Mouse (Mus musculus) kidney, adult 2 months (tissue): ENCODE results near the gene H2al1b. TPM values are rescaled to one million over a fixed set of nuclear protein-coding genes. Genes with fewer than 3 reads are reported as not detected.
"Not testable (repeated sequence)": the region's sequence is repeated elsewhere in the genome, so short reads cannot be mapped to it uniquely, and the experiment has no call there.

Experiments used
- DNase-seq: peaks from one replicate; pipeline ENCODE4 v3.0.0; 2021
- H3K27ac ChIP-seq: fragments of 200-500 bp; 2 replicates; pipeline ENCODE4 v1.5.1; 2012; ENCODE audit warnings: low read depth, low read length, control low read depth, inconsistent platforms; ENCODE audit not compliant: insufficient read depth
- H3K27me3 ChIP-seq: fragments of 200-500 bp; replicated peaks from 2 replicates; pipeline ENCODE4 v1.6.1; 2012; ENCODE audit warnings: mild to moderate bottlenecking, moderate library complexity, low read length, inconsistent platforms; ENCODE audit not compliant: control insufficient read depth, insufficient read depth
- H3K36me3 ChIP-seq: fragments of 200-500 bp; 2 replicates; pipeline ENCODE4 v1.6.1; 2012; ENCODE audit warnings: mild to moderate bottlenecking, moderate library complexity, low read length, inconsistent platforms; ENCODE audit not compliant: control insufficient read depth, insufficient read depth
- H3K4me1 ChIP-seq: fragments of 200-500 bp; 2 replicates; pipeline ENCODE4 v1.6.1; 2011; ENCODE audit warnings: low read length; ENCODE audit not compliant: control insufficient read depth, insufficient read depth
- H3K4me3 ChIP-seq: fragments of 200-500 bp; 2 replicates; pipeline ENCODE4 v1.5.1; 2011; ENCODE audit warnings: mild to moderate bottlenecking, low read depth, low read length, control low read depth; ENCODE audit not compliant: insufficient read depth
- CTCF ChIP-seq: fragments of 200-500 bp; conservative IDR thresholded peaks from 2 replicates; pipeline ENCODE4 v1.5.1; 2011; ENCODE audit warnings: low read depth, mild to moderate bottlenecking, control low read depth, low read length, moderate library complexity, mixed read lengths; ENCODE audit not compliant: insufficient read depth, insufficient read length
- POLR2A ChIP-seq: fragments of 200-500 bp; IDR thresholded peaks from one replicate; pipeline ENCODE4 v1.6.1; 2011; ENCODE audit warnings: low read depth, low read length, control low read depth
- WGBS: fragments of 180-500 bp; shearing (Covaris S2); methylation state at CpG from one replicate; pipeline ENCODE4 v1.1.7; 2018; 5-methylcytosine and 5-hydroxymethylcytosine counted together
- polyA plus RNA-seq: library from polyadenylated mRNA; depleted of rRNA; stranded (reverse); fragments of >200 nt; gene quantifications from 2 replicates; pipeline ENCODE4 v1.2.3, GENCODE M21; 2012; rRNA removed

Gene H2al1b
- polyA plus RNA-seq, result not detected in 2 replicates

GRCm38 (mm10) chrX:11302132-11302531 lies at the start of gene H2al1b:
Gene H2al1b (plus strand): TSS chrX:11302432.
- DNase-seq, H3K4me3 ChIP-seq, H3K27ac ChIP-seq, H3K36me3 ChIP-seq, H3K27me3 ChIP-seq, H3K4me1 ChIP-seq: not testable (repeated sequence)
- 100% methylated on average over 1 of the region's 3 CpGs for WGBS

DNA sequence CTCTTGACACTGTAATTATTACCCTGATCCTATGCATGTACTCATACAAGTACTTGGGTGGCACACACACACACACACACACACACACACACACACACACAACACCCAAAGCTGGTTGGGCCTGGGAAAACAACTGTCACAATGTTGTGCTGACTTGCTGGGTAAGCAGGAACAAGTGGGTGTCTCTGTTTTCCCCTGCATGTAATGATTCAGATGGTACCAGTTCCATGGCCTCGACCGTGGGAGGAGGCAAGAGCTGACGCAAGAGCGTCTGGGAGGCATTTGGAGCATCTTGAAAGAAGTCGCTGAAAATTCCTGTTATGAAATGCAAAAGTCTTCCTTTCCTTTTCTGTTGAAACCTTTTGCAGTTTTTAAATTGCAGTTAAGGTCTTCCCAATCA lies 48.2 kb upstream of the H2al1b start:
- no peak for DNase-seq
- 36% methylated on average over 5 of the region's 5 CpGs for WGBS
- Histone ChIP-seq H3K27me3 (no peaks in the 10 kb centered on the region), H3K4me1 (no peaks in the 10 kb centered on the region), H3K36me3 (no peaks in the 10 kb centered on the region), H3K4me3 (no peak overlapping the region), H3K27ac (peak overlapping the region; percentile 60)
- TF ChIP-seq CTCF, result no peak
- no peak for TF ChIP-seq POLR2A

DNA sequence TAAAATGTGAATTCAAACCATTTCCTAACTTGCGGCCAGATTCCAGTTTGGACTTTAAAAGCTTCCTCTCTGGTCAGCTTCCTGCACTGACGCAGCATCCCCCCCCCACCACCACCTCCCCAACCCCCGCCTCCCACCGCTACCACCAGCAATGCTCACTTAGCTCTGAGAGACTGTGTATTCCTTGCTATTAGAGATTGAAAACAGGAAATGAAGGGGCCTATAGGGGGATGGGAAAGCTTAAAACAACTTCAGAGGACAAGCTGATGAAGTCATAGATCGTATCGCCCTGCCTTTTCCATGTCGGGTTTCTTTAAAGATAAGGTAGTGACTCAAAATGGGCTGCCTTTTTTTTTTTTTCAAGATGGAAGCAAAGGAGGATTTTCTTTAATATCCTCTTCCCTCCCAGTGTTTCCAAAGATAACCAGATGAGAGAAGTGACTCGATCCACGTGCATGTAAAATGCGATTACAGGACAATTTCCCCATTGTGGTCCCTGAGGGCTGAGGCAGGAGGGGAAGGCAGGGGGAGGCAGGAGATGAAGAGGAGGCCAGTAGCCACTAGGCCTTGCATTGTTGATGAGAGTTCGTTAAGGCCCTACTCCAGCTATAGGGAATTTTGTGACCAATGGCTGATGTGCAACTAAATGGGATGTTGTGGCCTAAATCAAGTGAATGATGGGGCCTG lies 47.6 kb upstream of the H2al1b start:
- Histone ChIP-seq H3K27ac (no peak overlapping the region; the same call in 1 of the 2 replicates), H3K36me3 (no peaks in the 10 kb centered on the region), H3K4me3 (no peak overlapping the region), H3K4me1 (no peaks in the 10 kb centered on the region), H3K27me3 (no peaks in the 10 kb centered on the region)
- TF ChIP-seq POLR2A (no peak), CTCF (no peak)
- 56% methylated on average over 11 of the region's 11 CpGs for whole genome bisulfite sequencing
- peak; percentile 6 for DNase-seq

- DNase-seq, result no peak
- no peak overlapping the region for H3K27ac ChIP-seq
Observed at GRCm38 (mm10) chrX:11255564-11256360, 46.5 kb upstream of the H2al1b start.

DNA sequence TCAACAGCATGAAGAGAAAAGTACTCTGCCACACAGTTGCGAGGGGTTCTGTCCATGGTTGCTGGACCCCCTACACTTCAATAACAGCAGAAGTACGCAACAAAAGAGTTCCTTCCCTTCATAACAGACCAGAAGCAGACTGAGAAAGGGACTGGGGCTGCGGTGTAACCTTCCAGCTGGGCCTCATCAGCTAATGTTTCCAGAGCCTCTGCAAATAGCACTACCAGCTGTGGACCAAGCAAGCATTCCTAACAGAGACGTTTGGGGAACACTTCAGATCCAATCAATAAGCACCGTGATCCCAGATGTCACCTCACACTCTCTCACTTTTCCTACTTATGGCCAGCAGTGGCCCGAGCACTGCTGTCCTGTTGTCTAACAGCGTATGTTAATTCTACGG lies 37.3 kb upstream of the H2al1b start:
- no peak for DNase-seq
- Histone ChIP-seq H3K4me3 (no peak overlapping the region), H3K4me1 (no peaks in the 10 kb centered on the region), H3K36me3 (no peaks in the 10 kb centered on the region), H3K27ac (no peak overlapping the region), H3K27me3 (no peaks in the 10 kb centered on the region)
- WGBS, result 74% methylated on average over 8 of the region's 8 CpGs
- TF ChIP-seq POLR2A, result no peak
- TF ChIP-seq CTCF, result no peak

More at GRCm38 (mm10) chrX:11255564-11256360, 46.5 kb upstream of the H2al1b start:
- H3K4me1 ChIP-seq, result no peaks in the 10 kb centered on the region
- TF ChIP-seq CTCF, result no peak
- TF ChIP-seq POLR2A, result no peak
- no peaks in the 10 kb centered on the region for H3K36me3 ChIP-seq
- H3K27me3 ChIP-seq, result no peaks in the 10 kb centered on the region
- H3K4me3 ChIP-seq, result no peak overlapping the region
- 52% methylated on average over 8 of the region's 8 CpGs for WGBS

GRCm38 (mm10) chrX:11267791-11268190 lies 34.4 kb upstream of the H2al1b start:
- Histone ChIP-seq H3K27ac (no peak overlapping the region), H3K4me1 (no peaks in the 10 kb centered on the region), H3K36me3 (no peaks in the 10 kb centered on the region), H3K4me3 (no peak overlapping the region), H3K27me3 (no peaks in the 10 kb centered on the region)
- peak; percentile 43 for DNase-seq
- TF ChIP-seq POLR2A (no peak), CTCF (no peak)
- 45% methylated on average over 7 of the region's 7 CpGs for WGBS

DNA sequence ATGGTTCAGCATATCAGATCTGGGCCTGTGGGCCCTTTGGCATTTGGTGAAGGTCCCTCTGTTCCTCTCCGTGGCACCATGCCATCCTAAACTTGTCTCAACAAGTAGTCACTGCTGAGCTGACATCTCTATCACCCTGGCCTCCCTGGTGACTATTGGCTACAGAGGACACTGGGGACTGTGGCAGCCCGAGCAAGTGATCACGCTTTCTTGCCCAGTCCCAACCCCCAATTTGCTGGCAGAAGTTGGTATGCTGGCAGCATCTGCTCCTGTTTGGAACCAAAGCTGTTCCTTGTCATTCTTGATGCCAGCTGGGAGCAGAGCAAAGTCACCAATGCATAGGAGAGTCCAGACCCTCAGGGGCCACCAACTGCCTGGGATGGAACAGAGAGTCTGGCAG lies 33.2 kb upstream of the H2al1b start:
- 90% methylated on average over 3 of the region's 3 CpGs for WGBS
- Histone ChIP-seq H3K36me3 (no peaks in the 10 kb centered on the region), H3K27me3 (no peaks in the 10 kb centered on the region), H3K4me3 (no peak overlapping the region), H3K4me1 (no peaks in the 10 kb centered on the region), H3K27ac (no peak overlapping the region)
- TF ChIP-seq POLR2A (no peak), CTCF (no peak)
- DNase-seq, result no peak
